Comparison of ENCODE assay signal across 37 mouse cellular contexts in genomic region chr6:42513461-42513860, GRCm38 (mm10). TPM values are rescaled to one million over a fixed set of nuclear protein-coding genes. Genes with fewer than 3 reads are reported as not detected.
DNase-seq lines count a peak whose midpoint lies in the region; ATAC-seq and TF ChIP-seq lines count a peak whose summit lies in the region.
"Had no signal": no experiment of that assay in that cellular context is flagged by ENCODE, and none has a peak within 500 bp of the region (broad histone marks: within the 10 kb centered on the region; RNA-seq: fewer than 3 reads in every experiment).

No protein-coding gene starts in this region.

- CTCF ChIA-PET in Patski (lab: Charles Lee) = interaction anchor here (1.2 kb wide), 1 partner anchor 70 kb away, joined by 3 read pairs; no protein-coding TSS in a partner anchor

- no peaks in the 10 kb centered on the region for H3K9me3 ChIP-seq in kidney, postnatal 0 days (replicated peaks; ENCODE audit: low read length)
- H3K9me3 ChIP-seq in midbrain, embryonic 11.5 days (ENCODE audit: control insufficient read depth, low read length) = no peaks in the 10 kb centered on the region
- no peaks in the 10 kb centered on the region for H3K9me3 ChIP-seq in midbrain, embryonic 13.5 days
- no peaks in the 10 kb centered on the region for H3K9me3 ChIP-seq in heart, embryonic 10.5 days
- H3K9me3 ChIP-seq: embryonic facial prominence, embryonic 15.5 days; forebrain, embryonic 10.5 days; forebrain, embryonic 13.5 days; heart, embryonic 13.5 days; hindbrain, embryonic 12.5 days; hindbrain, embryonic 15.5 days had no signal

- no peak for TF ChIP-seq CTCF in kidney, postnatal 0 days (IDR thresholded peaks at IDR 0.05; ENCODE audit: low read depth)
- TF ChIP-seq CTCF in Patski (IDR thresholded peaks at IDR 0.05) = no peak

- H3K4me3 ChIP-seq in kidney, postnatal 0 days (replicated peaks; ENCODE audit: low read depth, low read length) = no peak overlapping the region
- no peak overlapping the region for H3K4me3 ChIP-seq in midbrain, embryonic 11.5 days (ENCODE audit: low read depth, low read length)
- no peak overlapping the region for H3K4me3 ChIP-seq in midbrain, embryonic 13.5 days (replicated peaks)
- no peak overlapping the region for H3K4me3 ChIP-seq in heart, embryonic 10.5 days
- H3K4me3 ChIP-seq: embryonic facial prominence, embryonic 15.5 days; erythroblast, embryonic 14.5 days; forebrain, embryonic 10.5 days; forebrain, embryonic 13.5 days; gastrocnemius, adult 2 months; heart, embryonic 13.5 days; hindbrain, embryonic 12.5 days; hindbrain, embryonic 15.5 days had no signal

- H3K9ac ChIP-seq in kidney, postnatal 0 days (ENCODE audit: low read depth, low read length) = no peak overlapping the region
- H3K9ac ChIP-seq in midbrain, embryonic 11.5 days (ENCODE audit: low read length) = no peak overlapping the region
- H3K9ac ChIP-seq in midbrain, embryonic 13.5 days (replicated peaks) = no peak overlapping the region
- H3K9ac ChIP-seq: embryonic facial prominence, embryonic 15.5 days; forebrain, embryonic 13.5 days; heart, embryonic 13.5 days; hindbrain, embryonic 12.5 days; hindbrain, embryonic 15.5 days had no signal

- no peaks in the 10 kb centered on the region for H3K36me3 ChIP-seq in kidney, postnatal 0 days (ENCODE audit: insufficient read depth, low read length)
- H3K36me3 ChIP-seq in midbrain, embryonic 11.5 days (ENCODE audit: control insufficient read depth, insufficient read depth, low read length) = no peaks in the 10 kb centered on the region
- H3K36me3 ChIP-seq in midbrain, embryonic 13.5 days = no peaks in the 10 kb centered on the region
- H3K36me3 ChIP-seq in heart, embryonic 10.5 days = no peaks in the 10 kb centered on the region
- H3K36me3 ChIP-seq: embryonic facial prominence, embryonic 15.5 days; forebrain, embryonic 10.5 days; heart, embryonic 13.5 days; hindbrain, embryonic 12.5 days; hindbrain, embryonic 15.5 days had no signal

- POLR2A ChIA-PET in Patski (lab: Charles Lee) = no interaction called here

- in situ Hi-C loops in Patski (cut with MboI; ENCODE audit: low pct_unique_long_range_greater_than_20kb) = no loop called here

- ATAC-seq in kidney, postnatal 0 days (replicated peaks; ENCODE audit: low FRiP score, low read depth) = no peak
- no peak for ATAC-seq in midbrain, embryonic 11.5 days (ENCODE audit: low FRiP score)
- no peak for ATAC-seq in midbrain, embryonic 13.5 days
- peak; percentile 86 for ATAC-seq in Patski
- ATAC-seq: CD4-positive, CD25-positive, alpha-beta regulatory T cell, adult 4 months; forebrain, embryonic 13.5 days; forebrain, embryonic 16.5 days; intestine, postnatal 0 days had no signal

- no peaks in the 10 kb centered on the region for H3K27me3 ChIP-seq in kidney, postnatal 0 days (ENCODE audit: insufficient read depth, low read length)
- H3K27me3 ChIP-seq in midbrain, embryonic 11.5 days (ENCODE audit: control insufficient read depth, insufficient read depth, low read length) = no peaks in the 10 kb centered on the region
- H3K27me3 ChIP-seq in midbrain, embryonic 13.5 days = no peaks in the 10 kb centered on the region
- no peaks in the 10 kb centered on the region for H3K27me3 ChIP-seq in Patski
- no peaks in the 10 kb centered on the region for H3K27me3 ChIP-seq in heart, embryonic 10.5 days (ENCODE audit: insufficient read depth, poor library complexity, severe bottlenecking)
- H3K27me3 ChIP-seq: embryonic facial prominence, embryonic 15.5 days; forebrain, embryonic 13.5 days; heart, embryonic 13.5 days; hindbrain, embryonic 12.5 days; hindbrain, embryonic 15.5 days had no signal

- peak; percentile 59 for DNase-seq in kidney, postnatal 0 days (ENCODE audit: low spot score)
- DNase-seq in kidney, adult 18-20 months = no peak
- DNase-seq in midbrain, embryonic 11.5 days (ENCODE audit: low spot score, missing footprints) = peak; percentile 59
- DNase-seq in Patski (ENCODE audit: low read depth, low spot score) = no peak
- DNase-seq in heart, postnatal 14 days = no peak
- DNase-seq in heart, embryonic 10.5 days (ENCODE audit: low spot score) = no peak
- DNase-seq: adrenal gland, adult 2 months; adrenal gland, postnatal 14 days; cerebellum, adult 11 months; cerebellum, adult 2 months; cerebellum, postnatal 10 days; cerebellum, postnatal 36 days; embryo, embryonic 11 days; gastrocnemius, adult 2 months; gastrocnemius, postnatal 14 days; heart, adult 18-20 months had no signal

- H3K4me2 ChIP-seq in kidney, postnatal 0 days (ENCODE audit: low read length) = no peak overlapping the region
- no peak overlapping the region for H3K4me2 ChIP-seq in midbrain, embryonic 11.5 days
- H3K4me2 ChIP-seq in midbrain, embryonic 13.5 days (replicated peaks) = no peak overlapping the region
- H3K4me2 ChIP-seq: embryonic facial prominence, embryonic 15.5 days; forebrain, embryonic 13.5 days; heart, embryonic 13.5 days; hindbrain, embryonic 12.5 days; hindbrain, embryonic 15.5 days had no signal

- H3K27ac ChIP-seq in kidney, postnatal 0 days = no peak overlapping the region
- no peak overlapping the region for H3K27ac ChIP-seq in midbrain, embryonic 11.5 days (ENCODE audit: low read depth, low read length)
- no peak overlapping the region for H3K27ac ChIP-seq in midbrain, embryonic 13.5 days
- no peak overlapping the region for H3K27ac ChIP-seq in heart, embryonic 10.5 days
- H3K27ac ChIP-seq: embryonic facial prominence, embryonic 15.5 days; forebrain, embryonic 10.5 days; forebrain, embryonic 13.5 days; gastrocnemius, adult 2 months; heart, embryonic 13.5 days; hindbrain, embryonic 12.5 days; hindbrain, embryonic 15.5 days had no signal

- intact Hi-C loops in heart, postnatal 14 days (cut with DNase I) = no loop called here

- 63% methylated on average over 1 of the region's 1 CpGs for WGBS in kidney, postnatal 0 days
- 88% methylated on average over 1 of the region's 1 CpGs for WGBS in midbrain, embryonic 11.5 days
- WGBS in midbrain, embryonic 13.5 days = 89% methylated on average over 1 of the region's 1 CpGs
- 72% methylated on average over 1 of the region's 1 CpGs for WGBS in heart, embryonic 10.5 days

- H3K4me1 ChIP-seq in kidney, postnatal 0 days (replicated peaks; ENCODE audit: insufficient read depth, low read length) = no peaks in the 10 kb centered on the region
- H3K4me1 ChIP-seq in midbrain, embryonic 11.5 days (ENCODE audit: control insufficient read depth, insufficient read depth, low read length) = no peaks in the 10 kb centered on the region
- H3K4me1 ChIP-seq in midbrain, embryonic 13.5 days (replicated peaks) = no peaks in the 10 kb centered on the region
- no peaks in the 10 kb centered on the region for H3K4me1 ChIP-seq in heart, embryonic 10.5 days
- H3K4me1 ChIP-seq: embryonic facial prominence, embryonic 15.5 days; forebrain, embryonic 10.5 days; forebrain, embryonic 13.5 days; heart, embryonic 13.5 days; hindbrain, embryonic 12.5 days; hindbrain, embryonic 15.5 days had no signal

RNA-seq across cellular contexts. Expression of gene Olfr456, which starts 26.4 kb away (rescaled TPM):
- polyA plus RNA-seq in kidney, postnatal 0 days (2015; fragmentation: Nextera tagmentation; extraction: Ambion mirVana) = not detected in 2 replicates
- not detected in 2 replicates for polyA plus RNA-seq in midbrain, embryonic 11.5 days (2014; fragmentation: Nextera tagmentation; extraction: Ambion mirVana)
- not detected in 2 replicates for polyA plus RNA-seq in midbrain, embryonic 13.5 days (2015; fragmentation: Nextera tagmentation; extraction: Ambion mirVana)
- polyA plus RNA-seq in Patski (2021) = not detected
- not detected for total RNA-seq in heart, postnatal 14 days (2021)
- polyA plus RNA-seq in heart, embryonic 10.5 days (2016; fragmentation: Nextera tagmentation; extraction: Ambion mirVana) = 0.13 TPM in 1 of 2 replicates, not detected in the other
- total RNA-seq: adrenal gland, adult 2 months; adrenal gland, postnatal 14 days; adrenal gland, postnatal 4 days; gastrocnemius, adult 2 months; gastrocnemius, postnatal 14 days; gastrocnemius, postnatal 4 days; heart, adult 18-20 months; heart, postnatal 25 days; hematopoietic stem cell, adult 5-6 weeks; MEL had no signal
- polyA plus RNA-seq: adrenal gland, adult 2 months; CD4-positive, CD25-positive, alpha-beta regulatory T cell, adult 4 months; cerebellum, adult 2 months; cortical plate, adult 2 months; embryonic facial prominence, embryonic 11.5 days; embryonic facial prominence, embryonic 15.5 days; erythroblast, embryonic 14.5 days; forebrain, embryonic 10.5 days; forebrain, embryonic 13.5 days; forebrain, embryonic 16.5 days; heart, embryonic 13.5 days; hindbrain, embryonic 12.5 days; hindbrain, embryonic 15.5 days; intestine, embryonic 14.5 days; intestine, postnatal 0 days had no signal

RNA-seq across cellular contexts. Expression of gene Olfr455, which starts 33.9 kb away (rescaled TPM):
- not detected in 2 replicates for polyA plus RNA-seq in kidney, postnatal 0 days (2015; fragmentation: Nextera tagmentation; extraction: Ambion mirVana)
- not detected in 2 replicates for polyA plus RNA-seq in midbrain, embryonic 11.5 days (2014; fragmentation: Nextera tagmentation; extraction: Ambion mirVana)
- polyA plus RNA-seq in midbrain, embryonic 13.5 days (2015; fragmentation: Nextera tagmentation; extraction: Ambion mirVana) = not detected in 2 replicates
- polyA plus RNA-seq in Patski (2021) = not detected
- total RNA-seq in heart, postnatal 14 days (2021) = not detected
- polyA plus RNA-seq in heart, embryonic 10.5 days (2016; fragmentation: Nextera tagmentation; extraction: Ambion mirVana) = not detected in 2 replicates
- total RNA-seq: adrenal gland, adult 2 months; adrenal gland, postnatal 14 days; gastrocnemius, adult 2 months; gastrocnemius, postnatal 14 days; gastrocnemius, postnatal 4 days; heart, adult 18-20 months; heart, postnatal 25 days; hematopoietic stem cell, adult 5-6 weeks; MEL had no signal
- polyA plus RNA-seq: adrenal gland, adult 2 months; CD4-positive, CD25-positive, alpha-beta regulatory T cell, adult 4 months; cerebellum, adult 2 months; cortical plate, adult 2 months; embryonic facial prominence, embryonic 11.5 days; embryonic facial prominence, embryonic 15.5 days; erythroblast, embryonic 14.5 days; forebrain, embryonic 10.5 days; forebrain, embryonic 13.5 days; forebrain, embryonic 16.5 days; heart, embryonic 13.5 days; heart, embryonic 16.5 days; hindbrain, embryonic 12.5 days; hindbrain, embryonic 15.5 days; intestine, embryonic 14.5 days; intestine, postnatal 0 days had no signal

RNA-seq across cellular contexts. Expression of gene Olfr457, which starts 37.3 kb away (rescaled TPM):
- polyA plus RNA-seq in kidney, postnatal 0 days (2015; fragmentation: Nextera tagmentation; extraction: Ambion mirVana) = not detected in 2 replicates
- not detected in 2 replicates for polyA plus RNA-seq in midbrain, embryonic 11.5 days (2014; fragmentation: Nextera tagmentation; extraction: Ambion mirVana)
- not detected in 2 replicates for polyA plus RNA-seq in midbrain, embryonic 13.5 days (2015; fragmentation: Nextera tagmentation; extraction: Ambion mirVana)
- not detected for polyA plus RNA-seq in Patski (2021)
- total RNA-seq in heart, postnatal 14 days (2021) = not detected
- not detected in 2 replicates for polyA plus RNA-seq in heart, embryonic 10.5 days (2016; fragmentation: Nextera tagmentation; extraction: Ambion mirVana)
- total RNA-seq: adrenal gland, adult 2 months; adrenal gland, postnatal 14 days; adrenal gland, postnatal 4 days; gastrocnemius, adult 2 months; gastrocnemius, postnatal 14 days; gastrocnemius, postnatal 4 days; heart, adult 18-20 months; heart, postnatal 25 days; hematopoietic stem cell, adult 5-6 weeks; MEL had no signal
- polyA plus RNA-seq: adrenal gland, adult 2 months; C2C12; cerebellum, adult 2 months; cortical plate, adult 2 months; embryonic facial prominence, embryonic 11.5 days; embryonic facial prominence, embryonic 15.5 days; erythroblast, embryonic 14.5 days; forebrain, embryonic 10.5 days; forebrain, embryonic 13.5 days; forebrain, embryonic 16.5 days; heart, embryonic 13.5 days; heart, embryonic 16.5 days; hindbrain, embryonic 12.5 days; hindbrain, embryonic 15.5 days; intestine, embryonic 14.5 days; intestine, postnatal 0 days had no signal

RNA-seq across cellular contexts. Expression of gene Olfr458, which starts 48.5 kb away (rescaled TPM):
- polyA plus RNA-seq in kidney, postnatal 0 days (2015; fragmentation: Nextera tagmentation; extraction: Ambion mirVana) = 0.12 TPM in 1 of 2 replicates, not detected in the other
- polyA plus RNA-seq in midbrain, embryonic 11.5 days (2014; fragmentation: Nextera tagmentation; extraction: Ambion mirVana) = not detected in 2 replicates
- polyA plus RNA-seq in midbrain, embryonic 13.5 days (2015; fragmentation: Nextera tagmentation; extraction: Ambion mirVana) = not detected in 2 replicates
- polyA plus RNA-seq in Patski (2021) = not detected
- not detected for total RNA-seq in heart, postnatal 14 days (2021)
- polyA plus RNA-seq in heart, embryonic 10.5 days (2016; fragmentation: Nextera tagmentation; extraction: Ambion mirVana) = 0.19 TPM in 1 of 2 replicates, not detected in the other
- total RNA-seq: adrenal gland, adult 2 months; adrenal gland, postnatal 14 days; adrenal gland, postnatal 4 days; gastrocnemius, adult 2 months; gastrocnemius, postnatal 14 days; gastrocnemius, postnatal 4 days; heart, adult 18-20 months; heart, postnatal 25 days; hematopoietic stem cell, adult 5-6 weeks; MEL had no signal
- polyA plus RNA-seq: adrenal gland, adult 2 months; C2C12; CD4-positive, CD25-positive, alpha-beta regulatory T cell, adult 4 months; cerebellum, adult 2 months; cortical plate, adult 2 months; embryonic facial prominence, embryonic 11.5 days; embryonic facial prominence, embryonic 15.5 days; erythroblast, embryonic 14.5 days; forebrain, embryonic 10.5 days; forebrain, embryonic 13.5 days; forebrain, embryonic 16.5 days; heart, embryonic 13.5 days; heart, embryonic 16.5 days; hindbrain, embryonic 12.5 days; intestine, embryonic 14.5 days; intestine, postnatal 0 days had no signal

Comparison
In these comparisons a context has a peak if more than half of its experiments do, and no peak if none do; other contexts are left out.
1. DNase-seq: peak in kidney, postnatal 0 days (single experiment) and midbrain, embryonic 11.5 days (single experiment); none in kidney, adult 18-20 months (single experiment), Patski (single experiment), heart, postnatal 14 days (0 of 2) and heart, embryonic 10.5 days (single experiment).